Mouse (Mus musculus): ENCODE measurements around the gene Il15ra. TPM values are rescaled to one million over a fixed set of nuclear protein-coding genes. Genes with fewer than 3 reads are reported as not detected.

Gene Il15ra
- polyA plus RNA-seq, 1 experiment: 0.09 TPM

GRCm38 (mm10) chr2:11765694-11766093, 60.6 kb downstream of the Il15ra start:
- Histone ChIP-seq H3K79me2 (ENCODE audit: control insufficient read depth, insufficient read depth) (no peaks in the 10 kb centered on the region), H3K27me3 (ENCODE audit: control insufficient read depth, insufficient read depth, insufficient read length) (no peaks in the 10 kb centered on the region), H3K4me3 (ENCODE audit: insufficient read depth, poor library complexity, severe bottlenecking) (no peak overlapping the region), H3K79me3 (ENCODE audit: low read depth) (no peaks in the 10 kb centered on the region), H3ac (ENCODE audit: control insufficient read depth, insufficient read length, low read depth) (no peak overlapping the region), H3K36me3 (ENCODE audit: control insufficient read depth, insufficient read depth) (peaks cover 73% of the 10 kb centered on the region)
- TF ChIP-seq FOSL1 (IDR thresholded peaks at IDR 0.05; ENCODE audit: insufficient read depth, low read length, poor library complexity, severe bottlenecking): no peak
- TF ChIP-seq MAX (IDR thresholded peaks at IDR 0.05): no peak
- no peak for TF ChIP-seq MYOG (IDR thresholded peaks at IDR 0.05; ENCODE audit: control insufficient read depth, extremely low read depth, insufficient read length)
- no peak for TF ChIP-seq MYOD1 (IDR thresholded peaks at IDR 0.05; ENCODE audit: control insufficient read depth, insufficient read length, low read depth)
- TF ChIP-seq CEBPB (IDR thresholded peaks at IDR 0.05; ENCODE audit: low read depth): no peak
- TF ChIP-seq CTCF (IDR thresholded peaks at IDR 0.05; ENCODE audit: control insufficient read depth, insufficient read depth, insufficient read length): no peak
- TF ChIP-seq USF1 (IDR thresholded peaks at IDR 0.05; ENCODE audit: low read depth): no peak

DNA sequence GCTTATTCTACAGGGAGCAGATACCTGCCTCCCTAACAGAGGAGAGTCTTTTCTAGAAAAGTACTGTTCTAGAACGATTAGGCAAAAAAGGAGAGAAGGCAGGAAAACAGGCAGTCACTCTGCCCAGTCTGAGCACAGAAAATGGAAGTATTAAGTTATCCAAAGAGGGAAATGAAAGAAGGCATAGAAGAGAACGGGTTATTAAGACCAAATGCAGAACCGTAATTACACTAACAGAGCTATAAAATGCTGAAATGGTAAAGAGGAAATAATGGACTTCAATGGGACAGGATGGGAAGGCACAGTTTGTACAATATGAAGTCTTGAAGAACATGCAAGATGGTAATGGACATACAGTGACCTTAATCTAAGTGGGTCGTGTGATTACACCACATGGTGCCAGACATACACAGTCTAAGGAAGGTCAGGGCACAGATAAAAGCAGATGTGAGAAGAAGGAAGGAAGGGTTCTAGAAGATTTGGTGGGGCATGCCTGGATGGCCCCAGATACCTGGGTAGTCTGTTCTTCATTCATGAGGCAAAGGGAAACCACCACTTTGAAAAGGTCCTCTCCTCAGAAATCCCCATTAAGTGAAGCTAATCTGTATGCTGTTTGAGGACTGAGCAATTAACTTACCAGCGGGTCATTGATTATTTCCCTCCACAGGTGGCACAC, 61.5 kb downstream of the Il15ra start:
- H3ac ChIP-seq (ENCODE audit: control insufficient read depth, insufficient read length, low read depth): no peak overlapping the region
- no peaks in the 10 kb centered on the region for H3K79me2 ChIP-seq (ENCODE audit: control insufficient read depth, insufficient read depth)
- no peaks in the 10 kb centered on the region for H3K27me3 ChIP-seq (ENCODE audit: control insufficient read depth, insufficient read depth, insufficient read length)
- peaks cover 65% of the 10 kb centered on the region for H3K36me3 ChIP-seq (ENCODE audit: control insufficient read depth, insufficient read depth)
- H3K4me3 ChIP-seq (ENCODE audit: insufficient read depth, poor library complexity, severe bottlenecking): no peak overlapping the region
- TF ChIP-seq CEBPB (IDR thresholded peaks at IDR 0.05; ENCODE audit: low read depth) (no peak), CTCF (IDR thresholded peaks at IDR 0.05; ENCODE audit: control insufficient read depth, insufficient read depth, insufficient read length) (no peak), FOSL1 (IDR thresholded peaks at IDR 0.05; ENCODE audit: insufficient read depth, low read length, poor library complexity, severe bottlenecking) (no peak), USF1 (IDR thresholded peaks at IDR 0.05; ENCODE audit: low read depth) (no peak), MYOG (IDR thresholded peaks at IDR 0.05; ENCODE audit: control insufficient read depth, extremely low read depth, insufficient read length) (no peak), MAX (IDR thresholded peaks at IDR 0.05) (no peak), MYOD1 (IDR thresholded peaks at IDR 0.05; ENCODE audit: control insufficient read depth, insufficient read length, low read depth) (no peak)
- no peaks in the 10 kb centered on the region for H3K79me3 ChIP-seq (ENCODE audit: low read depth)

DNA sequence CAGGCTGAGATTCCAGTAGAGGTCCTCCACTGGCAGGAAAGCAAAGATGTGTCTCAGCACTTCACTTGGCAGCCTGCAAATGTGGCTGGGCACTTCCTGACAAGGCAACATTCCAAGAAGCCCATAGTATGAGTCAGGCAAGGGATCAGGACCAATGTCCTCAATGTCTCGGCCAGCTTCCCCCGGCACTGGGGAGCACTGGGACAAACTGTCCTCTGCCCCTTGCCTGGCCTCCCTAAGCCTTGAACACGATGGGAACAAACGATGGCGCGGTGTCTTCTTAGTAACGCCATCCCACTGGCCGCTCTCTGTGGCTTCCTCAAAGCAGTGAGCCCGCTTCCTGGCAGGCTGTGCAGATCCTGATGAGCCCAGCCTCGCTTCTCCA, 62.1 kb downstream of the Il15ra start:
- Histone ChIP-seq H3K4me3 (ENCODE audit: insufficient read depth, poor library complexity, severe bottlenecking) (no peak overlapping the region), H3ac (ENCODE audit: control insufficient read depth, insufficient read length, low read depth) (no peak overlapping the region), H3K79me2 (ENCODE audit: control insufficient read depth, insufficient read depth) (no peaks in the 10 kb centered on the region), H3K27me3 (ENCODE audit: control insufficient read depth, insufficient read depth, insufficient read length) (no peaks in the 10 kb centered on the region), H3K79me3 (ENCODE audit: low read depth) (no peaks in the 10 kb centered on the region), H3K36me3 (ENCODE audit: control insufficient read depth, insufficient read depth) (peaks cover 60% of the 10 kb centered on the region)
- TF ChIP-seq MAX (IDR thresholded peaks at IDR 0.05) (no peak), MYOG (IDR thresholded peaks at IDR 0.05; ENCODE audit: control insufficient read depth, extremely low read depth, insufficient read length) (no peak), CTCF (IDR thresholded peaks at IDR 0.05; ENCODE audit: control insufficient read depth, insufficient read depth, insufficient read length) (no peak), MYOD1 (IDR thresholded peaks at IDR 0.05; ENCODE audit: control insufficient read depth, insufficient read length, low read depth) (no peak), FOSL1 (IDR thresholded peaks at IDR 0.05; ENCODE audit: insufficient read depth, low read length, poor library complexity, severe bottlenecking) (no peak), USF1 (IDR thresholded peaks at IDR 0.05; ENCODE audit: low read depth) (no peak), CEBPB (IDR thresholded peaks at IDR 0.05; ENCODE audit: low read depth) (no peak)

GRCm38 (mm10) chr2:11771701-11772100, 66.6 kb downstream of the Il15ra start:
- H3K36me3 ChIP-seq (ENCODE audit: control insufficient read depth, insufficient read depth): peaks cover 19% of the 10 kb centered on the region
- H3K79me2 ChIP-seq (ENCODE audit: control insufficient read depth, insufficient read depth): peaks cover 31% of the 10 kb centered on the region
- TF ChIP-seq FOSL1 (IDR thresholded peaks at IDR 0.05; ENCODE audit: insufficient read depth, low read length, poor library complexity, severe bottlenecking): no peak
- no peak for TF ChIP-seq USF1 (IDR thresholded peaks at IDR 0.05; ENCODE audit: low read depth)
- no peak for TF ChIP-seq MYOG (IDR thresholded peaks at IDR 0.05; ENCODE audit: control insufficient read depth, extremely low read depth, insufficient read length)
- TF ChIP-seq MYOD1 (IDR thresholded peaks at IDR 0.05; ENCODE audit: control insufficient read depth, insufficient read length, low read depth): no peak
- no peak for TF ChIP-seq CEBPB (IDR thresholded peaks at IDR 0.05; ENCODE audit: low read depth)
- TF ChIP-seq CTCF (IDR thresholded peaks at IDR 0.05; ENCODE audit: control insufficient read depth, insufficient read depth, insufficient read length): no peak
- TF ChIP-seq MAX (IDR thresholded peaks at IDR 0.05): no peak
- no peak overlapping the region for H3K4me3 ChIP-seq (ENCODE audit: insufficient read depth, poor library complexity, severe bottlenecking)
- no peaks in the 10 kb centered on the region for H3K27me3 ChIP-seq (ENCODE audit: control insufficient read depth, insufficient read depth, insufficient read length)
- H3K79me3 ChIP-seq (ENCODE audit: low read depth): peaks cover 7% of the 10 kb centered on the region
- H3ac ChIP-seq (ENCODE audit: control insufficient read depth, insufficient read length, low read depth): no peak overlapping the region

DNA sequence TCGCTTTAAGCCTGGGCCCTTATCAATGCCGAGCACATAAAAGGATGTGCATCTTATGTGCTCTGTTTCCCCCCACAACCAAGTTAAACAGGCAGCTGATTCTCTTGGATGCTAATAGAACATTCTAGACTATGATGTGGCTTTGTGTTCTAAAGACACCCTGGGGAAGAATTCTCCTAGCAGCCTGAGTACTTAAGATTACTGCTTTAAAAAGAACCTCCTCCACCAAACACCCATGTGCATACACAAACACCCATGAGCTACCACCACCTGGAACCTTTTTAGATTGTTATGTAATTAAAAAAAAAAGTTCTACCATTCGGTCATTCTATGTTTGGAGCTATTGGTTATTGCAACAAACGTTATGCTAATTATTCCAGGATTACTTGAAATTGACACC, 67.3 kb downstream of the Il15ra start:
- H3K79me3 ChIP-seq (ENCODE audit: low read depth): peaks cover 11% of the 10 kb centered on the region
- no peaks in the 10 kb centered on the region for H3K27me3 ChIP-seq (ENCODE audit: control insufficient read depth, insufficient read depth, insufficient read length)
- H3K4me3 ChIP-seq (ENCODE audit: insufficient read depth, poor library complexity, severe bottlenecking): no peak overlapping the region
- peaks cover 36% of the 10 kb centered on the region for H3K79me2 ChIP-seq (ENCODE audit: control insufficient read depth, insufficient read depth)
- no peak for TF ChIP-seq FOSL1 (IDR thresholded peaks at IDR 0.05; ENCODE audit: insufficient read depth, low read length, poor library complexity, severe bottlenecking)
- no peak for TF ChIP-seq CTCF (IDR thresholded peaks at IDR 0.05; ENCODE audit: control insufficient read depth, insufficient read depth, insufficient read length)
- TF ChIP-seq USF1 (IDR thresholded peaks at IDR 0.05; ENCODE audit: low read depth): no peak
- no peak for TF ChIP-seq MYOD1 (IDR thresholded peaks at IDR 0.05; ENCODE audit: control insufficient read depth, insufficient read length, low read depth)
- no peak for TF ChIP-seq MAX (IDR thresholded peaks at IDR 0.05)
- no peak overlapping the region for H3ac ChIP-seq (ENCODE audit: control insufficient read depth, insufficient read length, low read depth)
- peaks cover 12% of the 10 kb centered on the region for H3K36me3 ChIP-seq (ENCODE audit: control insufficient read depth, insufficient read depth)
